Mouse (Mus musculus) adrenal gland, adult 8-10 months (tissue): ENCODE data around the gene Ttyh1. TPM values are rescaled to one million over a fixed set of nuclear protein-coding genes. Genes with fewer than 3 reads are reported as not detected.

Source experiments
- DNase-seq: peaks from one replicate; pipeline ENCODE4 v3.0.0; 2022
- total RNA-seq, 4 experiments: library from RNA; stranded (reverse); gene quantifications; 2 replicates each; pipeline ENCODE4 v1.2.4; 2022

Gene Ttyh1
- total RNA-seq, 4 experiments from 2014 or later, result 0.80 to 2.0 (median 1.6) TPM

GRCm38 (mm10) chr7:4178438-4178837 is 59.2 kb downstream of the Ttyh1 start:
- peak; percentile 43 for DNase-seq

Other genes with a start within 250 kb of the Ttyh1 start
- under 1 TPM in 2 of 4 experiments, not detected in 2; 0.26 to 0.35 TPM for gene Gm14548, start 221.3 kb upstream of the Ttyh1 start, total RNA-seq
- under 1 TPM; 0.29 to 0.89 (median 0.78) TPM for gene Lilra6, start 203.9 kb upstream of the Ttyh1 start, total RNA-seq
- 10 to 100 TPM in 1 of 4 experiments, 1 to 10 TPM in 3; 2.4 to 13.3 (median 4.8) TPM for gene Lair1, start 56.2 kb upstream of the Ttyh1 start, total RNA-seq
- 100 to 1,000 TPM in 3 of 4 experiments, 10 to 100 TPM in 1; 83.9 to 238 (median 155) TPM for gene Leng8, start 17.6 kb downstream of the Ttyh1 start, total RNA-seq
- gene Leng9, start 31.0 kb downstream of the Ttyh1 start, total RNA-seq, result 10 to 100 TPM in 3 of 4 experiments, 1 to 10 TPM in 1; 9.7 to 13.0 (median 11.5) TPM
- gene Cdc42ep5, start 45.5 kb downstream of the Ttyh1 start, total RNA-seq, result 10 to 100 TPM; 26.9 to 41.0 (median 37.1) TPM
- 1 to 10 TPM; 2.9 to 6.9 (median 4.2) TPM for gene Lilra5, start 118.3 kb downstream of the Ttyh1 start, total RNA-seq
- under 1 TPM; 0.25 to 0.44 (median 0.33) TPM for gene Ncr1, start 218.3 kb downstream of the Ttyh1 start, total RNA-seq